ENCODE assay signal across 9 mouse cellular contexts in genomic region chr6:48566312-48566711, GRCm38 (mm10). TPM values are rescaled to one million over a fixed set of nuclear protein-coding genes. Genes with fewer than 3 reads are reported as not detected.
DNase-seq lines count a peak whose midpoint lies in the region; ATAC-seq lines count a peak whose summit lies in the region.
"Had no signal": no experiment of that assay in that cellular context is flagged by ENCODE, and none has a peak within 500 bp of the region (broad histone marks: within the 10 kb centered on the region; RNA-seq: fewer than 3 reads in every experiment).

No protein-coding gene starts in this region.

- peak overlapping the region; percentile 34; the same call in 1 of the 2 replicates for H3K9ac ChIP-seq in heart, embryonic 13.5 days
- H3K9ac ChIP-seq in limb, embryonic 11.5 days (ENCODE audit: low read length), result 0 out of 2 replicates have a peak overlapping the region, but pooled peaks have one; percentile 7

- H3K36me3 ChIP-seq in heart, embryonic 13.5 days, result peaks cover 23% of the 10 kb centered on the region
- no peaks in the 10 kb centered on the region for H3K36me3 ChIP-seq in limb, embryonic 11.5 days (ENCODE audit: control insufficient read depth, insufficient read depth, low read length)

- H3K4me3 ChIP-seq in heart, embryonic 13.5 days, result no peak overlapping the region
- no peak overlapping the region for H3K4me3 ChIP-seq in limb, embryonic 11.5 days (ENCODE audit: low read depth, low read length)
- H3K4me3 ChIP-seq: megakaryocyte, embryonic 14.5 days had no signal

- H3K9me3 ChIP-seq in heart, embryonic 13.5 days, result no peaks in the 10 kb centered on the region
- no peaks in the 10 kb centered on the region for H3K9me3 ChIP-seq in limb, embryonic 11.5 days (ENCODE audit: control insufficient read depth, low read length)

- H3K4me2 ChIP-seq in heart, embryonic 13.5 days, result no peak overlapping the region
- H3K4me2 ChIP-seq in limb, embryonic 11.5 days (ENCODE audit: low read depth, severe bottlenecking), result no peak overlapping the region

- 9% methylated on average over 5 of the region's 5 CpGs for WGBS in heart, embryonic 13.5 days
- WGBS in limb, embryonic 11.5 days, result 79% methylated on average over 5 of the region's 5 CpGs

- peaks cover 46% of the 10 kb centered on the region for H3K4me1 ChIP-seq in heart, embryonic 13.5 days
- no peaks in the 10 kb centered on the region for H3K4me1 ChIP-seq in limb, embryonic 11.5 days (ENCODE audit: control insufficient read depth, insufficient read depth, low read length)

- H3K27me3 ChIP-seq in heart, embryonic 13.5 days (replicated peaks), result no peaks in the 10 kb centered on the region
- no peaks in the 10 kb centered on the region for H3K27me3 ChIP-seq in limb, embryonic 11.5 days (ENCODE audit: control insufficient read depth, insufficient read depth, low read length)
- H3K27me3 ChIP-seq: megakaryocyte, embryonic 14.5 days had no signal

- DNase-seq in adrenal gland, adult (ENCODE audit: inconsistent age in 2 of 2, low spot score in 1 of 2), result peak; percentile 58 to 77
- DNase-seq in adrenal gland, postnatal 4 days (ENCODE audit: low spot score in 2 of 2), result no peak
- peak; percentile 51 for DNase-seq in brain, adult 2 months (ENCODE audit: low read depth, low spot score)
- no peak for DNase-seq in limb, embryonic 11.5 days (ENCODE audit: low spot score)
- no peak for DNase-seq in c-Kit-positive CD71-positive TER-119-positive erythroid progenitor cells, embryonic 14.5 days (ENCODE audit: low spot score)
- DNase-seq in right cerebral cortex, postnatal 25 days, result no peak

- H3K27ac ChIP-seq in heart, embryonic 13.5 days (replicated peaks), result peak overlapping the region; percentile 74
- H3K27ac ChIP-seq in limb, embryonic 11.5 days (replicated peaks; ENCODE audit: low read depth, low read length), result no peak overlapping the region

- ATAC-seq in heart, embryonic 13.5 days (ENCODE audit: extremely low read depth, insufficient number of reproducible peaks, low FRiP score, low TSS enrichment), result no peak
- no peak for ATAC-seq in limb, embryonic 11.5 days (ENCODE audit: insufficient number of reproducible peaks, low FRiP score, low TSS enrichment, low read depth)
- ATAC-seq in megakaryocyte progenitor cell, adult 5-6 weeks (replicated peaks; ENCODE audit: poor library complexity), result no peak

RNA-seq across cellular contexts. Expression of gene Rarres2, which starts 6.3 kb away (rescaled TPM):
- 100 to 1,000 TPM in 1 of 2 experiments, 10 to 100 TPM in 1; 82.0 to 161 TPM for total RNA-seq in adrenal gland, postnatal 4 days (2021)
- 29.7 and 35.8 TPM in 2 replicates for polyA plus RNA-seq in heart, embryonic 13.5 days (2015; fragmentation: Nextera tagmentation; extraction: Ambion mirVana)
- 4.3 and 5.6 TPM in 2 replicates for polyA plus RNA-seq in limb, embryonic 11.5 days (2014; fragmentation: Nextera tagmentation; extraction: Ambion mirVana)
- not detected in 2 replicates for total RNA-seq in megakaryocyte progenitor cell, adult 5-6 weeks (2015)
- total RNA-seq in megakaryocyte progenitor cell, adult 5-6 weeks (2017), result not detected in 2 replicates

RNA-seq across cellular contexts. Expression of gene Lrrc61, which starts 11.7 kb away (rescaled TPM):
- 10 to 100 TPM; 42.8 to 43.5 TPM for total RNA-seq in adrenal gland, postnatal 4 days (2021)
- polyA plus RNA-seq in heart, embryonic 13.5 days (2015; fragmentation: Nextera tagmentation; extraction: Ambion mirVana), result 7.2 and 7.6 TPM in 2 replicates
- polyA plus RNA-seq in limb, embryonic 11.5 days (2014; fragmentation: Nextera tagmentation; extraction: Ambion mirVana), result 12.4 and 14.6 TPM in 2 replicates
- 8.0 and 11.6 TPM in 2 replicates for total RNA-seq in megakaryocyte progenitor cell, adult 5-6 weeks (2015)
- total RNA-seq in megakaryocyte progenitor cell, adult 5-6 weeks (2017), result 4.9 and 6.3 TPM in 2 replicates

RNA-seq across cellular contexts. Expression of gene Gm45021, which starts 23.1 kb away (rescaled TPM):
- total RNA-seq in adrenal gland, postnatal 4 days (2021), result not detected
- polyA plus RNA-seq in heart, embryonic 13.5 days (2015; fragmentation: Nextera tagmentation; extraction: Ambion mirVana), result 0.86 TPM in 1 of 2 replicates, not detected in the other
- not detected in 2 replicates for polyA plus RNA-seq in limb, embryonic 11.5 days (2014; fragmentation: Nextera tagmentation; extraction: Ambion mirVana)
- not detected in 2 replicates for total RNA-seq in megakaryocyte progenitor cell, adult 5-6 weeks (2015)
- total RNA-seq in megakaryocyte progenitor cell, adult 5-6 weeks (2017), result not detected in 2 replicates

RNA-seq across cellular contexts. Expression of gene Repin1, which starts 27.4 kb away (rescaled TPM):
- 10 to 100 TPM; 59.7 to 61.5 TPM for total RNA-seq in adrenal gland, postnatal 4 days (2021)
- 22.5 and 24.6 TPM in 2 replicates for polyA plus RNA-seq in heart, embryonic 13.5 days (2015; fragmentation: Nextera tagmentation; extraction: Ambion mirVana)
- polyA plus RNA-seq in limb, embryonic 11.5 days (2014; fragmentation: Nextera tagmentation; extraction: Ambion mirVana), result 42.8 and 46.1 TPM in 2 replicates
- 7.7 and 11.2 TPM in 2 replicates for total RNA-seq in megakaryocyte progenitor cell, adult 5-6 weeks (2015)
- 10.0 and 16.6 TPM in 2 replicates for total RNA-seq in megakaryocyte progenitor cell, adult 5-6 weeks (2017)

RNA-seq across cellular contexts. Expression of gene Gm44965, which starts 27.4 kb away (rescaled TPM):
- total RNA-seq in adrenal gland, postnatal 4 days (2021), result 1 to 10 TPM in 1 of 2 experiments, not detected in 1; 2.0 TPM
- polyA plus RNA-seq in heart, embryonic 13.5 days (2015; fragmentation: Nextera tagmentation; extraction: Ambion mirVana), result not detected in 2 replicates
- polyA plus RNA-seq in limb, embryonic 11.5 days (2014; fragmentation: Nextera tagmentation; extraction: Ambion mirVana), result not detected in 2 replicates
- not detected in 2 replicates for total RNA-seq in megakaryocyte progenitor cell, adult 5-6 weeks (2015)
- not detected in 2 replicates for total RNA-seq in megakaryocyte progenitor cell, adult 5-6 weeks (2017)

Comparison
In these comparisons a context has a peak if more than half of its experiments do, and no peak if none do; other contexts are left out.
1. DNase-seq: peak in adrenal gland, adult (2 of 2) and brain, adult 2 months (single experiment); none in adrenal gland, postnatal 4 days (0 of 2), limb, embryonic 11.5 days (single experiment), c-Kit-positive CD71-positive TER-119-positive erythroid progenitor cells, embryonic 14.5 days (single experiment) and right cerebral cortex, postnatal 25 days (single experiment).
2. RNA of gene Rarres2, which starts 6.3 kb away (total RNA-seq): 82.0 to 161 TPM in adrenal gland, postnatal 4 days; not detected in megakaryocyte progenitor cell, adult 5-6 weeks; every median in the first group is over 10 times any median in the second.